19 mouse cellular contexts compared by ENCODE assay signal in the genomic region with DNA sequence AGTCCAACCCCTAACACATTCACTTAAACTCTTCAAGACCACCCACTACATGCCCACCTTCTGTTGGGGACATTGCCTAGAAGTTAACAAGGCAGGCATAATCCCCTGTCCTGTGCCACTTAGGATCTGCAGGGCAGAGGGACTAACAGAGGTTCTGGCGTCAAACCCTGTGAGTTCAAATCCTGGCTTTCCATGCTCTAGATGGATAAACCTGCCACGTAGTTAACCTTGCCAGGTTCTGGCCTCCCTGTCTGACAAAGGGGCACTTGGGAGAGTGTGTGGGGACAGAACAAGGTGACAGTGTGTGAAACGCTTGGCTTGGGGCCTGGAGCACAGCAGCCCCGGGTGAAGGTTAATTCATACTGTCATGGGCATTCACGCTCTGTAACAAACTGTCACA. TPM values are rescaled to one million over a fixed set of nuclear protein-coding genes. Genes with fewer than 3 reads are reported as not detected.
"Had no signal": no experiment of that assay in that cellular context is flagged by ENCODE, and none has a peak within 500 bp of the region (broad histone marks: within the 10 kb centered on the region; RNA-seq: fewer than 3 reads in every experiment).

No protein-coding gene starts in this region.

- H3K4me3 ChIP-seq: limb, embryonic 12.5 days; liver, embryonic 13.5 days; lung, embryonic 15.5 days; megakaryocyte, embryonic 14.5 days; midbrain, embryonic 15.5 days; stomach, embryonic 15.5 days had no signal

- H3K36me3 ChIP-seq: limb, embryonic 12.5 days; liver, embryonic 13.5 days; lung, embryonic 15.5 days; midbrain, embryonic 15.5 days; stomach, embryonic 15.5 days had no signal

- H3K27me3 ChIP-seq: liver, embryonic 13.5 days; lung, embryonic 15.5 days; megakaryocyte, embryonic 14.5 days; midbrain, embryonic 15.5 days; stomach, embryonic 15.5 days had no signal

- DNase-seq: kidney, postnatal 36 days; layer of hippocampus, adult 9-11 months; layer of hippocampus, postnatal 36 days; liver; liver, embryonic 13.5 days; liver, postnatal 0 days; lung, postnatal 14 days; right cerebral cortex, postnatal 14 days; thymus, adult 2 months; thymus, postnatal 25 days had no signal

- H3K9me3 ChIP-seq: limb, embryonic 12.5 days; liver, embryonic 13.5 days; lung, embryonic 15.5 days; midbrain, embryonic 15.5 days; stomach, embryonic 15.5 days had no signal

- H3K4me1 ChIP-seq: liver, embryonic 13.5 days; lung, embryonic 15.5 days; megakaryocyte, embryonic 14.5 days; midbrain, embryonic 15.5 days; stomach, embryonic 15.5 days had no signal

- H3K4me2 ChIP-seq: liver, embryonic 13.5 days; lung, embryonic 15.5 days; midbrain, embryonic 11.5 days; midbrain, embryonic 15.5 days; stomach, embryonic 15.5 days had no signal

- H3K9ac ChIP-seq: limb, embryonic 12.5 days; liver, embryonic 13.5 days; liver, postnatal 0 days; lung, embryonic 15.5 days; midbrain, embryonic 15.5 days; stomach, embryonic 15.5 days had no signal

- ATAC-seq: liver, postnatal 0 days; midbrain, embryonic 15.5 days had no signal

- H3K27ac ChIP-seq: limb, embryonic 12.5 days; liver, embryonic 13.5 days; lung, embryonic 15.5 days; macrophage; midbrain, embryonic 15.5 days; stomach, embryonic 15.5 days had no signal

RNA-seq across cellular contexts. Expression of gene Spock1, which starts 36.3 kb away (rescaled TPM):
- total RNA-seq: monocyte, adult 5-6 weeks had no signal
- polyA plus RNA-seq: liver, postnatal 0 days; macrophage; spleen, adult 2 months had no signal
